Comparison of ENCODE assay signal across 8 mouse cellular contexts in genomic region chr10:39730976-39731735, GRCm38 (mm10). TPM values are rescaled to one million over a fixed set of nuclear protein-coding genes. Genes with fewer than 3 reads are reported as not detected.
DNase-seq lines count a peak whose midpoint lies in the region; ATAC-seq and TF ChIP-seq lines count a peak whose summit lies in the region.

No protein-coding gene starts in this region.

- peak; percentile 96 for DNase-seq in ZHBTc4 (ENCODE audit: low read depth, low spot score)
- DNase-seq in cerebellum, postnatal 4 days (ENCODE audit: low spot score in 2 of 2), result peak; percentile 83 to 92
- DNase-seq in gastrocnemius, adult 18-20 months (ENCODE audit: low spot score), result peak; percentile 91
- DNase-seq in left cerebral cortex, adult 2 months (ENCODE audit: extremely low spot score in 1 of 2, low spot score in 2 of 2), result peak; percentile 88
- peak; percentile 69 to 82 for DNase-seq in right cerebral cortex, adult 2 months (ENCODE audit: low spot score in 2 of 2)
- peak; percentile 93 for DNase-seq in urinary bladder, postnatal 4 days (ENCODE audit: low spot score in 2 of 2)

- peak overlapping the region; percentile 77 for H3K4me2 ChIP-seq in hindbrain, embryonic 15.5 days

- H3K9me3 ChIP-seq in hindbrain, embryonic 15.5 days, result no peaks in the 10 kb centered on the region

- peaks cover 29% of the 10 kb centered on the region for H3K4me1 ChIP-seq in hindbrain, embryonic 15.5 days (replicated peaks)

- H3K4me3 ChIP-seq in hindbrain, embryonic 15.5 days, result peak overlapping the region; percentile 80
- peak overlapping the region; percentile 98 for H3K4me3 ChIP-seq in left cerebral cortex, adult 2 months

- no peaks in the 10 kb centered on the region for H3K36me3 ChIP-seq in hindbrain, embryonic 15.5 days

- ATAC-seq in hindbrain, embryonic 15.5 days (ENCODE audit: low FRiP score, low read depth), result peak; percentile 92
- peak; percentile 81 for ATAC-seq in megakaryocyte, adult 5-6 weeks (ENCODE audit: poor library complexity, severe bottlenecking)

- H3K27ac ChIP-seq in hindbrain, embryonic 15.5 days (replicated peaks), result peak overlapping the region; percentile 100
- peak overlapping the region; percentile 99 for H3K27ac ChIP-seq in left cerebral cortex, adult 2 months

- intact Hi-C loops in left cerebral cortex, adult 2 months (cut with DNase I), result loop anchor here (1.0 to 5.0 kb wide), 6 partner anchors 101 to 560 kb away; no protein-coding TSS in a partner anchor

- WGBS in hindbrain, embryonic 15.5 days, result under 1% methylated on average over 32 of the region's 66 CpGs

- peak; percentile 4 for TF ChIP-seq CTCF in left cerebral cortex, adult 2 months (IDR thresholded peaks at IDR 0.05)

- peak overlapping the region; percentile 98 for H3K9ac ChIP-seq in hindbrain, embryonic 15.5 days

- H3K27me3 ChIP-seq in hindbrain, embryonic 15.5 days, result no peaks in the 10 kb centered on the region

RNA-seq across cellular contexts. Expression of gene Rev3l, which starts 0.8 kb away (rescaled TPM):
- 10 to 100 TPM; 17.3 to 19.3 TPM for total RNA-seq in gastrocnemius, adult 18-20 months (2021)
- 36.6 and 38.3 TPM in 2 replicates for polyA plus RNA-seq in hindbrain, embryonic 15.5 days (2015; fragmentation: Nextera tagmentation; extraction: Ambion mirVana)
- 10 to 100 TPM; 27.9 to 28.6 TPM for total RNA-seq in left cerebral cortex, adult 2 months (2021)
- total RNA-seq in megakaryocyte, adult 5-6 weeks (2015), result 24.0 and 28.4 TPM in 2 replicates
- total RNA-seq in megakaryocyte, adult 5-6 weeks (2017), result 17.3 and 20.8 TPM in 2 replicates

Comparison
In these comparisons a context has a peak if more than half of its experiments do, and no peak if none do; other contexts are left out.
1. Peak in every context shown above with its lines: DNase-seq, ATAC-seq, H3K4me3 ChIP-seq and H3K27ac ChIP-seq.